Mouse (Mus musculus) C2C12 (cell line): Measurements from ENCODE around the gene Gm5089.

ENCODE experiments used
- CTCF ChIP-seq: IDR thresholded peaks from one replicate; pipeline ENCODE4 v1.5.1; 2011; ENCODE audit not compliant: control insufficient read depth, insufficient read depth, insufficient read length
- MYOD1 ChIP-seq: IDR thresholded peaks from one replicate; pipeline ENCODE4 v1.6.1; 2011; ENCODE audit warnings: low read depth; ENCODE audit not compliant: control insufficient read depth, insufficient read length
- USF1 ChIP-seq: IDR thresholded peaks from one replicate; pipeline ENCODE4 v1.6.1; 2011; ENCODE audit warnings: low read depth, mild to moderate bottlenecking, control low read depth, moderate library complexity

DNA sequence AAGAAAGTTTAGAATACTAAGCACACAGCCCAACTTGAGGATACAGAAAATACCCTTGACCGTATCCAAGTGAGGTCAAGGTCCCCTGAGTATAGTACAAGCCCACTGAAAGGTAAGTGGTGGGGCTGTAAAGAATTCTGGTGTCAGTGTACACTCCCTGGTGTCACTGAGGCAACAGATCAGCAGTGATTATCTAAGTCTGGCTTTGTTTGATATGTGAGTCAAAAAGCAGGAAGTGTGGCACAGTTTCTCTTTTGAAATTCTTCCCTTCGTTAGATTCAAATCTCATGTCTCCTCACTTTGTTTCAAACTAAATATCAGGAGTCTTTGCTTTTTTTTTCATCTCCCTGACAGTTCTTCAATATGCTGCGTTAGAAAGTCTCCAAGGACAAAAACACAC, 18.4 kb downstream of the Gm5089 start:
- no peak for TF ChIP-seq CTCF
- TF ChIP-seq MYOD1: no peak
- no peak for TF ChIP-seq USF1
